Mouse (Mus musculus) C2C12 (cell line): ENCODE measurements around the gene Gm12248. TPM values are rescaled to one million over a fixed set of nuclear protein-coding genes. Genes with fewer than 3 reads are reported as not detected.

Source experiments
- H3K27me3 ChIP-seq: one replicate; pipeline ENCODE4 v1.6.1; 2011; ENCODE audit not compliant: control insufficient read depth, insufficient read depth, insufficient read length
- H3K36me3 ChIP-seq: one replicate; pipeline ENCODE4 v1.6.1; 2011; ENCODE audit not compliant: control insufficient read depth, insufficient read depth
- H3K4me3 ChIP-seq: one replicate; pipeline ENCODE4 v1.5.1; 2011; ENCODE audit warnings: mild to moderate bottlenecking, control low read depth; ENCODE audit not compliant: poor library complexity, insufficient read depth, severe bottlenecking
- H3K79me2 ChIP-seq: one replicate; pipeline ENCODE4 v1.6.1; 2011; ENCODE audit not compliant: control insufficient read depth, insufficient read depth
- H3K79me3 ChIP-seq: one replicate; pipeline ENCODE4 v1.6.1; 2011; ENCODE audit warnings: low read depth, control low read depth
- H3ac ChIP-seq: one replicate; pipeline ENCODE3; 2011; ENCODE audit warnings: low read depth; ENCODE audit not compliant: control insufficient read depth, insufficient read length
- CEBPB ChIP-seq: IDR thresholded peaks from one replicate; pipeline ENCODE4 v1.6.1; 2011; ENCODE audit warnings: low read depth, mild to moderate bottlenecking, control low read depth, moderate library complexity
- CTCF ChIP-seq: IDR thresholded peaks from one replicate; pipeline ENCODE4 v1.5.1; 2011; ENCODE audit not compliant: control insufficient read depth, insufficient read depth, insufficient read length
- FOSL1 ChIP-seq: IDR thresholded peaks from one replicate; pipeline ENCODE4 v1.8.0; 2011; ENCODE audit warnings: mild to moderate bottlenecking, low read length; ENCODE audit not compliant: poor library complexity, insufficient read depth, severe bottlenecking
- MAX ChIP-seq: IDR thresholded peaks from one replicate; pipeline ENCODE4 v1.6.1; 2011; ENCODE audit warnings: mild to moderate bottlenecking, control low read depth
- MYOD1 ChIP-seq: IDR thresholded peaks from one replicate; pipeline ENCODE4 v1.6.1; 2011; ENCODE audit warnings: low read depth; ENCODE audit not compliant: control insufficient read depth, insufficient read length
- MYOG ChIP-seq: IDR thresholded peaks from one replicate; pipeline ENCODE4 v1.6.1; 2011; ENCODE audit not compliant: control insufficient read depth, insufficient read length; ENCODE audit errors: extremely low read depth
- USF1 ChIP-seq: IDR thresholded peaks from one replicate; pipeline ENCODE4 v1.6.1; 2011; ENCODE audit warnings: low read depth, mild to moderate bottlenecking, control low read depth, moderate library complexity
- long read RNA-seq, 2 experiments: library from polyadenylated mRNA; unstranded; transcript quantifications; one replicate each; pipeline ENCODE4 v2.0.0; 2019 to 2020
- polyA plus RNA-seq: library from polyadenylated mRNA; unstranded; fragments of >200 nt; fragmentation: generic; extraction: Trizol; gene quantifications from one replicate; pipeline ENCODE4 v1.2.1, GENCODE M21; 2012; ENCODE audit warnings: missing spikeins

Gm12248 gene
- polyA plus RNA-seq, result 0.04 TPM
- long read RNA-seq, experiment 1, partial matches to known transcripts, result 0 of 1 reads
- long read RNA-seq, experiment 1, other reads (novel, unspliced or antisense), result 1 of 1 reads
- long read RNA-seq, experiment 2, result 0 reads

- H3K4me3 ChIP-seq, result no peak within 1 kb of the TSS
- H3K36me3 ChIP-seq, result no peaks in the 10 kb centered on the region
- TF ChIP-seq CEBPB (no peak), MYOG (no peak), USF1 (peak; percentile 93)
- H3K79me2 ChIP-seq, result no peaks in the 10 kb centered on the region
- H3K79me3 ChIP-seq, result no peaks in the 10 kb centered on the region
- H3ac ChIP-seq, result peak within 1 kb of the TSS; percentile 47
- H3K27me3 ChIP-seq, result no peaks in the 10 kb centered on the region
Observed at GRCm38 (mm10) chr11:58093021-58093528, at the start of gene Gm12248. Gene Gm12248 (minus strand): TSS chr11:58093134.

DNA sequence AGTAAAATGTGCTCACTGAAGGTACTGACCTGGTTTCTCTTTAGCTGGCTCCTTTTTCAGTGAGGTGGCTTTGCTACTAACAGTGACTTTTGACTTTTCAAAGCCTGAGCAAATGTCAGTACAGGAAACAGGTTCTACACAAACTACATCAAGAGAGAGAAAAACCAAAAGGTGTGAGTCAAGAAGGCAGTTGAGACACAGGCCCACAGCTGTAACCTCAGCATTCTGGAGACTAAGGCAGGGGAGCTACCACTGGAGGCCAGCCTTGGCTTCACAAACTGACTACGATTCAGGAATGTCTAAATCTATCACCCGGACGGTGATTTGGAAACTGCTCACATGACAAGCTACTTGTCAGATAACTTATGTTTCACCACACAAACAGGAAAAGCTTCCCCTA is 46.5 kb upstream of the Gm12248 start:
- Histone ChIP-seq H3K79me3 (no peaks in the 10 kb centered on the region), H3K79me2 (no peaks in the 10 kb centered on the region), H3ac (no peak overlapping the region), H3K36me3 (peaks cover 92% of the 10 kb centered on the region), H3K27me3 (no peaks in the 10 kb centered on the region), H3K4me3 (no peak overlapping the region)
- TF ChIP-seq FOSL1, result no peak
- no peak for TF ChIP-seq MYOG
- no peak for TF ChIP-seq MAX
- TF ChIP-seq USF1, result no peak
- no peak for TF ChIP-seq CEBPB
- no peak for TF ChIP-seq CTCF
- no peak for TF ChIP-seq MYOD1

DNA sequence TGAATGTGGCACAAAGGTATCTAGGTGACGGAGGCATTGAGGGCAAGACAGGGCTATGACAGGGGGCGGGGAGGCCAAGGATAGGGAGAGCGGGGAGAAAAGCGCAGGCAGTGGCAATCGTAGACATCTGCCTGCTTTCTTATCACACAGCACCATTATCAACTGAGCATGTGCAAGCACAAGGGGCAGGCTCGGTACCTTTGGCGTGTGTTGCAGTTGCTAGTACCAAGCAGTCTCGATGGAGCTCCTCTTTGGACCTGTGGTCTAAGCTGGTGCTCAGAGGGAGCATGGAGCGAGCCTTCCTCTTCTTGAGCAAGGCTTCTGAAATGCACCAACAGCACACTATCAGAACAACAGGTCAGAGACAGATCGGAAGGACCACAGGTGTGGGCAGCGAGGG is 45.9 kb upstream of the Gm12248 start:
- Histone ChIP-seq H3K79me2 (no peaks in the 10 kb centered on the region), H3K79me3 (no peaks in the 10 kb centered on the region), H3K36me3 (peaks cover 93% of the 10 kb centered on the region), H3K27me3 (no peaks in the 10 kb centered on the region), H3ac (no peak overlapping the region), H3K4me3 (no peak overlapping the region)
- no peak for TF ChIP-seq CEBPB
- no peak for TF ChIP-seq MAX
- TF ChIP-seq MYOD1, result no peak
- no peak for TF ChIP-seq USF1
- TF ChIP-seq FOSL1, result no peak
- TF ChIP-seq MYOG, result no peak
- no peak for TF ChIP-seq CTCF

- TF ChIP-seq CTCF, result no peak
- no peak for TF ChIP-seq CEBPB
- TF ChIP-seq MYOG, result no peak
- TF ChIP-seq MYOD1, result no peak
- TF ChIP-seq MAX, result no peak
- no peak for TF ChIP-seq FOSL1
- no peak for TF ChIP-seq USF1
- Histone ChIP-seq H3K4me3 (no peak overlapping the region), H3K27me3 (no peaks in the 10 kb centered on the region), H3K79me2 (no peaks in the 10 kb centered on the region), H3K79me3 (no peaks in the 10 kb centered on the region), H3ac (no peak overlapping the region), H3K36me3 (peaks cover 92% of the 10 kb centered on the region)
Observed at GRCm38 (mm10) chr11:58136677-58137076, 43.7 kb upstream of the Gm12248 start.

DNA sequence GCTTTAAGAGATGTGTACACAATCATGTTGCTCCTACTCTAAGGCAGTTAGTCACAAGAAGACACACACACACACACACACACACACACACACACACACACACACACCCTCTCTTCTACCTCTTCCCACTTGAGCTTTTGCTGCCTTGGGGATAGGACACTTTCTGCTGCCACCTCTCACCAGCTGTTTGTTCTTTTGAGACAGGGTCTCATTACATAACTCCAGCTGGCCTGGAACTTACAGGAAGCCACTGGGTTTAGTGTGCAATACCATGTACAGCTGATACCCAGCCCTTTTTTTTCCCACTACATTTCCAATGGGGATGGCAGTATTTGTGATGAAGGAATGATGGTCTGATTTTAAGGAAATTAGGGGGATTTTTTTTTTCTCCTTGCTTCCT is 42.4 kb upstream of the Gm12248 start:
- Histone ChIP-seq H3K79me3 (no peaks in the 10 kb centered on the region), H3K27me3 (no peaks in the 10 kb centered on the region), H3K79me2 (no peaks in the 10 kb centered on the region), H3K4me3 (no peak overlapping the region), H3ac (no peak overlapping the region), H3K36me3 (peaks cover 90% of the 10 kb centered on the region)
- TF ChIP-seq CEBPB, result no peak
- no peak for TF ChIP-seq MAX
- TF ChIP-seq MYOG, result no peak

DNA sequence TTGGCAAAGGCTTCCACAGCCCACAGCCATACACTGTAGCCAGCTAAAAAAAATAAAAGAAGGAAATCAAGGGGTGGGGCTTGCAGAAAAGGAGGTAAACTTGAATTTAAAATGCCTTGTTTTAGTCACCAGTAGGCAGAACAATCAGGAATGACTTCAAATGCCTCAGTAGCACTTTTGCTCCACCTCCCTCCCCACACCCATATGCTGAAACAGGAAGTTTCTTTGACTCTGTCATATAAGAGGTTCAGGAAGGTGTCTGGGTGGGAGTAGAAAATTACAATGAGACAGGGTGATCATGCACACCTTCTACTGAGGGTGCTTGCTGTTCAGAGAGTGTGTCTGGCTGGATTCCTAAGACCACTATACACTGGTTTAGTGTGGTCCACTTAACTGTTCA is 41.9 kb upstream of the Gm12248 start:
- H3K27me3 ChIP-seq, result no peaks in the 10 kb centered on the region
- no peaks in the 10 kb centered on the region for H3K79me3 ChIP-seq
- H3ac ChIP-seq, result no peak overlapping the region
- TF ChIP-seq MYOG, result no peak
- no peak for TF ChIP-seq CEBPB
- TF ChIP-seq MAX, result no peak
- TF ChIP-seq FOSL1, result no peak
- TF ChIP-seq CTCF, result no peak
- TF ChIP-seq USF1, result no peak
- TF ChIP-seq MYOD1, result no peak
- H3K79me2 ChIP-seq, result no peaks in the 10 kb centered on the region
- no peak overlapping the region for H3K4me3 ChIP-seq
- peaks cover 90% of the 10 kb centered on the region for H3K36me3 ChIP-seq
